Mouse (Mus musculus) 416B (cell line): ENCODE measurements around the gene Nuak2.

ENCODE experiments used
- DNase-seq: peaks from one replicate; pipeline ENCODE4 v3.0.0; 2011; ENCODE audit warnings: low read depth

Nuak2 gene

GRCm38 (mm10) chr1:132354234-132354633 lies 38.3 kb downstream of the Nuak2 start:
- no peak for DNase-seq

GRCm38 (mm10) chr1:132355162-132355601 lies 39.3 kb downstream of the Nuak2 start:
- DNase-seq = no peak

GRCm38 (mm10) chr1:132355841-132356242 lies 39.9 kb downstream of the Nuak2 start:
- peak; percentile 87 for DNase-seq

GRCm38 (mm10) chr1:132356841-132357240 lies 40.9 kb downstream of the Nuak2 start:
- DNase-seq = no peak

- DNase-seq = no peak
Observed at GRCm38 (mm10) chr1:132361959-132362358, 46.0 kb downstream of the Nuak2 start.

- peak; percentile 21 for DNase-seq
Observed at GRCm38 (mm10) chr1:132364388-132364787, 48.5 kb downstream of the Nuak2 start.

GRCm38 (mm10) chr1:132364896-132365557 lies 49.1 kb downstream of the Nuak2 start:
- DNase-seq = no peak

GRCm38 (mm10) chr1:132365645-132366044 lies 49.7 kb downstream of the Nuak2 start:
- DNase-seq = no peak

GRCm38 (mm10) chr1:132366235-132366634 lies 50.3 kb downstream of the Nuak2 start:
- DNase-seq = no peak

- DNase-seq = no peak
Observed at GRCm38 (mm10) chr1:132366937-132367336, 51.0 kb downstream of the Nuak2 start.

GRCm38 (mm10) chr1:132367692-132368506 lies 52.0 kb downstream of the Nuak2 start:
- DNase-seq = peak; percentile 85

- peak; percentile 28 for DNase-seq
Observed at GRCm38 (mm10) chr1:132370681-132371173, 54.8 kb downstream of the Nuak2 start.

- no peak for DNase-seq
Observed at GRCm38 (mm10) chr1:132371298-132372081, 55.6 kb downstream of the Nuak2 start.

- no peak for DNase-seq
Observed at GRCm38 (mm10) chr1:132372354-132372753, 56.4 kb downstream of the Nuak2 start.

GRCm38 (mm10) chr1:132372896-132373534 lies 57.1 kb downstream of the Nuak2 start:
- no peak for DNase-seq

GRCm38 (mm10) chr1:132374140-132374872 lies 58.4 kb downstream of the Nuak2 start:
- no peak for DNase-seq

GRCm38 (mm10) chr1:132374873-132375244 lies 58.9 kb downstream of the Nuak2 start:
- no peak for DNase-seq

GRCm38 (mm10) chr1:132375256-132375655 lies 59.3 kb downstream of the Nuak2 start:
- no peak for DNase-seq

- DNase-seq = no peak
Observed at GRCm38 (mm10) chr1:132376211-132377054, 60.5 kb downstream of the Nuak2 start.

- no peak for DNase-seq
Observed at GRCm38 (mm10) chr1:132377055-132377365, 61.1 kb downstream of the Nuak2 start.
